Mouse (Mus musculus): ENCODE data around the gene Fam126b.
"Not testable (repeated sequence)": the region's sequence is repeated elsewhere in the genome, so short reads cannot be mapped to it uniquely, and the experiment has no call there.

Gene Fam126b

DNA sequence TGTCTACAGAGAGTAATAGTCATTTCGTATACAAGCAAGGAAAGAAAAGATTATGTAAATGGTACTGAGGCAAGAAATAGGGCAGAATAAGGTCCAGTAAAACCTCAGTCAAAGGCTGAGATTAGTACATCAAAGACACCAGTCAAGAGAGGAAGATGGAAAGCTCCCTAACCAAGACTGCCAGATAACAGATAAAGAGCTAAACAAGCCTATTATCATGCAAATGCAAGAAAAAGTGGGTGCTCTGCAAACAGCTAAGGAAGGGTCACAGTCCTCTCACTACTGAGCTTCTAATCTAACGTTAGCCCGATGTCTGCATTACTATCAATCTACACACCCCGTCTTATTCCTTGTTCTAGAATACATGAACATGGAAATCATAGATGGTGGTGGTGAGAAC is 15.7 kb downstream of the Fam126b start:
- in situ Hi-C loops (cut with MboI; ENCODE audit: low sequenced_read_pairs) = no loop called here

GRCm38 (mm10) chr1:58568456-58569130 is 17.5 kb downstream of the Fam126b start:
- in situ Hi-C loops (cut with MboI; ENCODE audit: low sequenced_read_pairs) = no loop called here

DNA sequence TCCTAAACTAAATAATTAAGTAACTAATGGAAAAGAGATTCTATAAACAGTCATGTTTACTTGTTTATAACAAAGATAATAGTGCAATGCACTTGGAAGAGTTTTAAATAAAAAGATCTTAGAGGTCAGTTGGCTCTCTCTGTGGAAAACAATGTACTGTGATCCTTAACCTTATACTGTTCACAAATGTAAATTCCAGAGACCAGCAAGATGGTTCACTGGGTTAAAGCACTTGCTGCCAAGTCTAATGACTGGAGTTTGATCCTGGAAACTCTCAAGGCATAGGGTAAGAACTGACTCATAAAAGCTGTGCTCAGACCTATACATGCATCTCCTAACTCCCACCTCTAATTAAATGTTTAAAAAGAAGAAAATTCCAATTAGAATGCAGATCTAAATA is 19.5 kb downstream of the Fam126b start:
- in situ Hi-C loops (cut with MboI; ENCODE audit: low sequenced_read_pairs) = no loop called here

DNA sequence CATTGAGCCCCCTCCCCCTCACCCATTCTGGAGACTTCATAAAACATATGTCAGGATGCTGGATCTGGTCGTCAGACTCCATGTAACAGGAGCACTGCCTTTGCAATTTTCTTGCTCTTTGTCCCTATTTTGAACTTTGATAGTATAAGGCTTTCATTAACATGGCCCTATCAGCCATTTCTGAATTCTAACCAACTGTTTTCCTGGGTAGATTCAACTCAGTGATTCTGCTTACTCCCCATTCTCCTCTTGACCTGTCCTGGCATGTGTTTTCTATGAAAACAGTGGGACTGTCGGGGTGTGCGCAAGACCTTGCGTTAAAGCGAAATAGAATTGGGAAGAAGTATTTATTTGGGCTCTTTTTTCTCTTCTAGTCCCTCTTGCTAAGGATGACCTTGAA is 21.1 kb downstream of the Fam126b start:
- in situ Hi-C loops (cut with MboI; ENCODE audit: low sequenced_read_pairs) = no loop called here

DNA sequence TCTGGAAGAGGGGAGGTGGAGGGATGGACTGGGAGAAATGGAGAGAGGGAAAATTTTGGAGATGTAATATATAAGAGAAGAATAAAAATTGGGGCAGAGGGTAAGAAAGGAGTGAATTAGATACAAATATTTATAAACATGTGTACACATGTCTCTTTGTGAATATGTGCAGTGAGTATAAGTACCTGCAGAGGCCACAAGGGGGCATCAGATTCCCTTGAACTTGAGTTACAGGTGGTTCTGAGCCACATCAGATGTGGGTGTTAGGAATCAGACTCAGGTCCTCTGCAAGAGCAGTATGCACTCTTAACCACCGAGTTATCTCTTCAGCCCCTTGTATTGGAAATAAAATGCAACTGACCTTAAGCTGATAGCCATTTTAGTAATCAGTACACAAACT is 23.7 kb downstream of the Fam126b start:
- in situ Hi-C loops (cut with MboI; ENCODE audit: low sequenced_read_pairs) = no loop called here

GRCm38 (mm10) chr1:58560370-58560769 is 25.8 kb downstream of the Fam126b start:
- in situ Hi-C loops (cut with MboI; ENCODE audit: low sequenced_read_pairs) = not testable (repeated sequence)

- in situ Hi-C loops (cut with MboI; ENCODE audit: low sequenced_read_pairs) = no loop called here
Measured at GRCm38 (mm10) chr1:58541386-58541785, 44.7 kb downstream of the Fam126b start.

GRCm38 (mm10) chr1:58507249-58507648 is 78.9 kb downstream of the Fam126b start:
- in situ Hi-C loops (cut with MboI; ENCODE audit: low sequenced_read_pairs) = no loop called here

- in situ Hi-C loops (cut with MboI; ENCODE audit: low sequenced_read_pairs) = no loop called here
Measured at GRCm38 (mm10) chr1:58504577-58505254, 81.4 kb downstream of the Fam126b start, which contains the start of gene Orc2. TSS of gene Orc2 (minus strand) at chr1:58505109.

DNA sequence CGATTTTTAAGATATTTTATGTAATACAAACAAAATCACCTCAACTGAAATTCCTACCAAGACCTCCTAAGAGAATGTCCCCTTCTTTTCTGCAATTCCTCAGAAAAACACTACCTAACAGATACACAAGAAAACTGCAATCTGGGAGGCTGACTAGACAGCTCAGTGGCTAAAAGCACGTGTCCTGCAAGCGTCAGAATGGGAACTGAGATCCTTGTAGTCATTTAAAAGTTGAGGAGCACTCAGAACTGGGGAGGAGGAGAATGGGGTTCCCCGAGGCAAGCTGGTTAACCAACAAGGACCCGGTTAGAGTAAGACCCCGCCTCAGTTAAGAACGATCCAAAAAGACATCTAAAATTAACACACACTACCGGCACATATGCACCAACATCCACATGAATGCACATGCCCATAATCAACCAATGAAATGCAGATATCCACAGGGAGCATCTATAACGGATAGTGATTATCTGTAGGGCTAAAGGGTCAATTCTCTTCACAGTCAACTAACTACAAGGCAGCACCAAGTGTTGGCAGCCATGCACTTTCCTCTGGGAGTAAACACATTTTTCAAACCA is 82.2 kb downstream of the Fam126b start:
- in situ Hi-C loops (cut with MboI; ENCODE audit: low sequenced_read_pairs) = no loop called here

DNA sequence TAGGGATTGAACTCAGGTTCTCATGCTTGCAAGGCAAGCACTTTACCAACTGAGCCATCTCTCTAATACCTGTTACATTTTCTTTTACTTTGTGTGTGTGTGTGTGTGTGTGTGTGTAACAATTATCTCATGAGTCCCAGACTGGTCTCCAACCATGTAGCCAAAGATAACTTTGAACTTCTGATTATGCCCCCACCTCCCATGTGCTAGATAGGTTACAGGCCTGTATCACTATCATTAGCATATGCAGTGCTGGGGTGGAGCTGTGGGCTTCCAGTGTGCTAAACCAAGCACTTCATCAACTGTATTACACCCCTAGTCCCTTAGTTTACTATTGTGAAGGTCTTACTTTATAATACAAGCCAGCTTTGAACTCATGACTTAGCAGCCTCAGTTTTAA is 83.0 kb downstream of the Fam126b start:
- in situ Hi-C loops (cut with MboI; ENCODE audit: low sequenced_read_pairs) = no loop called here

DNA sequence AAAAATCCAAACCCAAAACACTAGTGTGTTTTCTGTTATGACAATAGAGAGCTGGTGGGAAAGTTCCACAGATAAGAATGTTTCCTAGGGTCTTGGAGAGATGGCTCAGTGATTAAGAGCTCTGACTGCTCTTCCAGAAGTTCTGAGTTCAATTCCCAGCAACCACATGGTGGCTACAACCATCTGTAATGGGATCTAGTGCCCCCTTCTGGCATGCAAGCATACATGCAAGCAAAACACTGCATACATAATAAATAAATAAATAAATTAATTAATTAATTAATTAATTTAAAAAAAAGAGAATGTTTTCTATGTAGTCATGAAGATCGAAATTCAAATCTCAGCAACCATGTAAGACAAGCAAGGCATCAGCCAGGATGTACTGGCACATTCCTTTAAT is 87.4 kb downstream of the Fam126b start:
- in situ Hi-C loops (cut with MboI; ENCODE audit: low sequenced_read_pairs) = no loop called here

DNA sequence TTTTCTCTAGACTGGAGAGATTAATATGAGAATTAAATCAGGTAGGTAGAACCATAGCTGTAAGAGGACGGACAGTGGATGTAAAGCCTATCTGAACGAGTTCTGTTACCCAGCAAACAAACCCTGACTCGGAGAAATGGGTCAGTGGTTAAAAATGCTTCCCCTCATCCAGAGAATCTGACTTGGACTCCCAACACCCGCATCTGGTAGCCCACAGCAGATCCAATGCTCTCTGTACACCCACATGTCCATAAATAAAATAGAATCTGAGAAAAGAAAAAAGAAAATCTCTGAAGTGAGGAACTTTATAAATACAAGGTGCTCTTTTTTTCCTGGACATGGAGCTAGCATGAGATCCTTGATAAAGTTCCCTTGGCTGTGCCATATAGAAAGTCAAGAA is 88.4 kb downstream of the Fam126b start:
- in situ Hi-C loops (cut with MboI; ENCODE audit: low sequenced_read_pairs) = no loop called here

- in situ Hi-C loops (cut with MboI; ENCODE audit: low sequenced_read_pairs) = no loop called here
Measured at GRCm38 (mm10) chr1:58495603-58496002, 90.5 kb downstream of the Fam126b start.

DNA sequence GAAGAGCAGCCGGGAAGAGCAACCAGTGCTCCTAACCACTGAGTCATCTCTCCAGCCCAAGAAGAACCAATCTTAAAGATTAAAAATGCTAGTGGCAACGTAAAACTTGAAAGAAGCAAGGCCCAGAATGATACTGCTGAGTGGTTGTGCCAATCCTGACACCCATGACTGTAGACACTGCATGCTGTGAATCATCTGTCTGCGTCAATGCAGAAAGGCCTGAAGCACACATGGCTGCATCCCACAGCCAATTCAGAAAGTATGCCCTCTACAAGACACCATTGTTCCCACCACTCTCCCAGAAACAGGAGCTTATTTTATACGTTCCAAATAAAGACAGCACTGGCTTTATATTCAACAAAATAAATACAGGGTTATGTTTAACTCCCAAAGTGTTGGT is 103.5 kb downstream of the Fam126b start:
- in situ Hi-C loops (cut with MboI; ENCODE audit: low sequenced_read_pairs) = no loop called here

- in situ Hi-C loops (cut with MboI; ENCODE audit: low sequenced_read_pairs) = no loop called here
Measured at GRCm38 (mm10) chr1:58475662-58476061, 110.5 kb downstream of the Fam126b start.
